Mouse (Mus musculus) MEL (cell line): ENCODE data around the gene D5Ertd579e. TPM values are rescaled to one million over a fixed set of nuclear protein-coding genes. Genes with fewer than 3 reads are reported as not detected.
A peak's percentile ranks its signal among the peaks of the same experiment; 100 is the strongest.

Experiments
- DNase-seq: peaks from one replicate; pipeline ENCODE4 v3.0.0; 2011; ENCODE audit warnings: low read depth, low spot score
- H3K27ac ChIP-seq: 2 replicates; pipeline ENCODE4 v1.5.1; 2012; ENCODE audit warnings: low read depth, mild to moderate bottlenecking, control low read depth, low read length, moderate library complexity; ENCODE audit not compliant: control insufficient read depth
- H3K27me3 ChIP-seq, 2 experiments: fragments of 150-350 bp in 1 of 2; sonication (generic) in 1 of 2; 2 replicates each; pipeline ENCODE4 v1.6.1; 2012; ENCODE audit warnings: low read length in 2 of 2, mild to moderate bottlenecking in 2 of 2, improper control_type of control experiment in 1 of 2, moderate library complexity in 1 of 2; ENCODE audit not compliant: insufficient read depth in 2 of 2, control insufficient read depth in 1 of 2
- H3K36me3 ChIP-seq, 2 experiments: 2 replicates each; pipeline ENCODE4 v1.6.1; 2012 to 2014; ENCODE audit warnings: low read length in 2 of 2, improper control_type of control experiment in 1 of 2, inconsistent platforms in 1 of 2, mild to moderate bottlenecking in 1 of 2; ENCODE audit not compliant: insufficient read depth in 2 of 2, control insufficient read depth in 1 of 2
- H3K4me1 ChIP-seq, 2 experiments: fragments of 150-350 bp in 1 of 2; sonication (generic) in 1 of 2; 2 replicates each; pipeline ENCODE4 v1.6.1; 2012; ENCODE audit warnings: low read length in 2 of 2, improper control_type of control experiment in 1 of 2, mild to moderate bottlenecking in 1 of 2; ENCODE audit not compliant: insufficient read depth in 2 of 2, control insufficient read depth in 1 of 2
- H3K4me3 ChIP-seq, 2 experiments: fragments of 150-350 bp in 1 of 2; sonication (generic) in 1 of 2; 2 replicates each; pipeline ENCODE4 v1.5.1; 2012; ENCODE audit warnings: low read depth in 2 of 2, low read length in 2 of 2, mild to moderate bottlenecking in 2 of 2, moderate library complexity in 2 of 2, control low read depth in 1 of 2, improper control_type of control experiment in 1 of 2; ENCODE audit not compliant: control insufficient read depth in 1 of 2, insufficient read depth in 1 of 2
- H3K79me2 ChIP-seq: 2 replicates; pipeline ENCODE4 v1.6.1; 2012; ENCODE audit warnings: mild to moderate bottlenecking, low read length, moderate library complexity; ENCODE audit not compliant: control insufficient read depth, poor library complexity, insufficient read depth
- H3K9ac ChIP-seq: 2 replicates; pipeline ENCODE4 v1.6.1; 2012; ENCODE audit warnings: low read depth, mild to moderate bottlenecking, control low read depth, low read length, moderate library complexity; ENCODE audit not compliant: control insufficient read depth, poor library complexity, severe bottlenecking
- H3K9me3 ChIP-seq: fragments of 150-350 bp; sonication (generic); replicated peaks from 2 replicates; pipeline ENCODE4 v1.6.1; 2012; ENCODE audit warnings: mild to moderate bottlenecking, low read length, improper control_type of control experiment, moderate library complexity; ENCODE audit not compliant: insufficient read depth
- BHLHE40 ChIP-seq: IDR thresholded peaks from 2 replicates; pipeline ENCODE4 v1.6.1; 2012; ENCODE audit warnings: low read depth, mild to moderate bottlenecking, inconsistent platforms, low read length, improper control_type of control experiment, borderline replicate concordance
- CHD1 ChIP-seq: IDR thresholded peaks from 2 replicates; pipeline ENCODE4 v1.6.1; 2012; ENCODE audit warnings: low read depth, mild to moderate bottlenecking, inconsistent platforms, low read length, improper control_type of control experiment
- CHD2 ChIP-seq: IDR thresholded peaks from 2 replicates; pipeline ENCODE4 v1.6.1; 2011; ENCODE audit warnings: low read length, improper control_type of control experiment
- CTCF ChIP-seq, 3 experiments: IDR thresholded peaks in 2 of 3; conservative IDR thresholded peaks in 1 of 3; 2 replicates each; pipeline ENCODE4 v1.5.1; 2011 to 2012; ENCODE audit warnings: low read length in 3 of 3, low read depth in 2 of 3, mild to moderate bottlenecking in 2 of 3, improper control_type of control experiment in 1 of 3, inconsistent platforms in 1 of 3, mixed read lengths in 1 of 3, moderate library complexity in 1 of 3; ENCODE audit not compliant: control insufficient read depth in 1 of 3, insufficient read depth in 1 of 3, poor library complexity in 1 of 3, severe bottlenecking in 1 of 3
- E2F4 ChIP-seq: IDR thresholded peaks from 2 replicates; pipeline ENCODE4 v1.6.1; 2011; ENCODE audit warnings: low read depth, low read length, improper control_type of control experiment, borderline replicate concordance
- ELF1 ChIP-seq: IDR thresholded peaks from 2 replicates; pipeline ENCODE4 v1.6.1; 2014; ENCODE audit warnings: low read depth, mild to moderate bottlenecking, inconsistent platforms, low read length, improper control_type of control experiment, moderate library complexity
- EP300 ChIP-seq, 2 experiments: IDR thresholded peaks; 2 replicates each; pipeline ENCODE4 v1.6.1; 2011; ENCODE audit warnings: improper control_type of control experiment in 2 of 2, low read length in 2 of 2, low read depth in 1 of 2, mild to moderate bottlenecking in 1 of 2
- ETS1 ChIP-seq: IDR thresholded peaks from 2 replicates; pipeline ENCODE4 v1.6.1; 2012; ENCODE audit warnings: low read depth, mild to moderate bottlenecking, inconsistent platforms, low read length, improper control_type of control experiment, moderate library complexity
- GABPA ChIP-seq: IDR thresholded peaks from 2 replicates; pipeline ENCODE4 v1.6.1; 2012; ENCODE audit warnings: low read depth, mild to moderate bottlenecking, inconsistent platforms, low read length, improper control_type of control experiment, moderate library complexity
- GATA1 ChIP-seq: IDR thresholded peaks from 2 replicates; pipeline ENCODE4 v1.6.1; 2011; ENCODE audit warnings: low read depth, low read length, improper control_type of control experiment
- HCFC1 ChIP-seq: IDR thresholded peaks from 2 replicates; pipeline ENCODE4 v1.6.1; 2012; ENCODE audit warnings: low read depth, mild to moderate bottlenecking, inconsistent platforms, low read length, improper control_type of control experiment, moderate library complexity
- JUND ChIP-seq: IDR thresholded peaks from 2 replicates; pipeline ENCODE4 v1.6.1; 2011; ENCODE audit warnings: low read depth, mild to moderate bottlenecking, improper control_type of control experiment, low read length
- KAT2A ChIP-seq: conservative IDR thresholded peaks from 2 replicates; pipeline ENCODE4 v1.6.1; 2012; ENCODE audit warnings: low read depth, low read length, improper control_type of control experiment, inconsistent platforms
- MAFK ChIP-seq: IDR thresholded peaks from 2 replicates; pipeline ENCODE4 v1.6.1; 2011; ENCODE audit warnings: low read depth, mild to moderate bottlenecking, low read length, improper control_type of control experiment, borderline replicate concordance
- MAX ChIP-seq: IDR thresholded peaks from 2 replicates; pipeline ENCODE4 v1.6.1; 2011; ENCODE audit warnings: low read length, improper control_type of control experiment
- MAZ ChIP-seq: IDR thresholded peaks from 2 replicates; pipeline ENCODE4 v1.6.1; 2012; ENCODE audit warnings: low read depth, mild to moderate bottlenecking, inconsistent platforms, low read length, improper control_type of control experiment
- MEF2A ChIP-seq: IDR thresholded peaks from 2 replicates; pipeline ENCODE4 v1.6.1; 2014; ENCODE audit warnings: low read depth, mild to moderate bottlenecking, inconsistent platforms, low read length, improper control_type of control experiment; ENCODE audit not compliant: poor library complexity, insufficient replicate concordance, severe bottlenecking; ENCODE audit errors: extremely low read depth
- MXI1 ChIP-seq: IDR thresholded peaks from 2 replicates; pipeline ENCODE4 v1.6.1; 2011; ENCODE audit warnings: mild to moderate bottlenecking, low read depth, low read length, improper control_type of control experiment
- MYB ChIP-seq: IDR thresholded peaks from 2 replicates; pipeline ENCODE4 v1.6.1; 2011; ENCODE audit warnings: mild to moderate bottlenecking, low read depth, low read length, improper control_type of control experiment
- MYC ChIP-seq: IDR thresholded peaks from 2 replicates; pipeline ENCODE4 v1.6.1; 2011; ENCODE audit warnings: low read depth, mild to moderate bottlenecking, low read length, improper control_type of control experiment, moderate library complexity
- NRF1 ChIP-seq: IDR thresholded peaks from 2 replicates; pipeline ENCODE4 v1.6.1; 2014; ENCODE audit warnings: low read depth, mild to moderate bottlenecking, inconsistent platforms, low read length, improper control_type of control experiment, moderate library complexity; ENCODE audit not compliant: poor library complexity, insufficient read depth, severe bottlenecking
- POLR2A ChIP-seq, 2 experiments: IDR thresholded peaks; 2 replicates each; pipeline ENCODE4 v1.6.1; 2011 to 2012; ENCODE audit warnings: low read length in 2 of 2, mild to moderate bottlenecking in 2 of 2, control low read depth in 1 of 2, improper control_type of control experiment in 1 of 2, low read depth in 1 of 2, moderate library complexity in 1 of 2; ENCODE audit not compliant: control insufficient read depth in 1 of 2, insufficient read depth in 1 of 2, poor library complexity in 1 of 2
- POLR2AphosphoS2 ChIP-seq: IDR thresholded peaks from 2 replicates; pipeline ENCODE4 v1.6.1; 2011; ENCODE audit warnings: low read length, improper control_type of control experiment
- POLR2AphosphoS5 ChIP-seq: IDR thresholded peaks from 2 replicates; pipeline ENCODE4 v1.6.1; 2012; ENCODE audit warnings: low read depth, borderline replicate concordance, mild to moderate bottlenecking, inconsistent platforms, low read length, moderate library complexity, mixed read lengths
- RAD21 ChIP-seq: IDR thresholded peaks from 2 replicates; pipeline ENCODE4 v1.6.1; 2011; ENCODE audit warnings: mild to moderate bottlenecking, low read depth, low read length, improper control_type of control experiment
- RCOR1 ChIP-seq: IDR thresholded peaks from 2 replicates; pipeline ENCODE4 v1.6.1; 2012; ENCODE audit warnings: low read depth, mild to moderate bottlenecking, inconsistent platforms, low read length, improper control_type of control experiment
- SIN3A ChIP-seq: IDR thresholded peaks from 2 replicates; pipeline ENCODE4 v1.6.1; 2012; ENCODE audit warnings: low read length, improper control_type of control experiment, inconsistent platforms
- SMC3 ChIP-seq: IDR thresholded peaks from 2 replicates; pipeline ENCODE4 v1.6.1; 2011; ENCODE audit warnings: low read depth, low read length, improper control_type of control experiment
- TAL1 ChIP-seq: IDR thresholded peaks from 2 replicates; pipeline ENCODE4 v1.6.1; 2012; ENCODE audit warnings: mild to moderate bottlenecking, inconsistent platforms, low read length, moderate library complexity, mixed read lengths
- TBP ChIP-seq: IDR thresholded peaks from 2 replicates; pipeline ENCODE4 v1.8.0; 2011; ENCODE audit warnings: low read depth, low read length, improper control_type of control experiment
- TCF12 ChIP-seq: IDR thresholded peaks from 2 replicates; pipeline ENCODE4 v1.6.1; 2014; ENCODE audit warnings: low read depth, mild to moderate bottlenecking, inconsistent platforms, low read length, improper control_type of control experiment, moderate library complexity
- UBTF ChIP-seq: IDR thresholded peaks from 2 replicates; pipeline ENCODE4 v1.6.1; 2012; ENCODE audit warnings: low read depth, mild to moderate bottlenecking, inconsistent platforms, low read length, improper control_type of control experiment, moderate library complexity, borderline replicate concordance; ENCODE audit not compliant: insufficient read depth
- USF1 ChIP-seq: IDR thresholded peaks from 2 replicates; pipeline ENCODE4 v1.6.1; 2014; ENCODE audit warnings: low read depth, mild to moderate bottlenecking, inconsistent platforms, low read length, improper control_type of control experiment, moderate library complexity
- USF2 ChIP-seq, 2 experiments: IDR thresholded peaks; 2 replicates each; pipeline ENCODE4 v1.6.1; 2011 to 2012; ENCODE audit warnings: improper control_type of control experiment in 2 of 2, low read length in 2 of 2, borderline replicate concordance in 1 of 2, inconsistent platforms in 1 of 2, low read depth in 1 of 2, mild to moderate bottlenecking in 1 of 2; ENCODE audit not compliant: insufficient read depth in 1 of 2
- ZC3H11A ChIP-seq: IDR thresholded peaks from 2 replicates; pipeline ENCODE4 v1.6.1; 2012; ENCODE audit warnings: low read depth, mild to moderate bottlenecking, inconsistent platforms, low read length, improper control_type of control experiment
- ZKSCAN1 ChIP-seq: IDR thresholded peaks from 2 replicates; pipeline ENCODE4 v1.6.1; 2012; ENCODE audit warnings: low read depth, mild to moderate bottlenecking, inconsistent platforms, low read length, improper control_type of control experiment, moderate library complexity
- ZMIZ1 ChIP-seq: IDR thresholded peaks from 2 replicates; pipeline ENCODE4 v1.6.1; 2012; ENCODE audit warnings: low read depth, mild to moderate bottlenecking, inconsistent platforms, low read length, improper control_type of control experiment, moderate library complexity
- ZNF384 ChIP-seq: IDR thresholded peaks from 2 replicates; pipeline ENCODE4 v1.6.1; 2012; ENCODE audit warnings: low read depth, mild to moderate bottlenecking, inconsistent platforms, low read length, improper control_type of control experiment
- polyA plus RNA-seq, 2 experiments: library from polyadenylated mRNA; stranded (reverse) in 1 of 2; unstranded in 1 of 2; fragments of >175 nt in 1 of 2; fragments of >200 nt in 1 of 2; gene quantifications; 2 replicates each; pipeline versions ENCODE4 v1.2.1 to v1.2.4; 2012; ENCODE audit warnings: low replicate concordance in 2 of 2, low read depth in 1 of 2; ENCODE audit not compliant: insufficient read length in 2 of 2, insufficient read depth in 1 of 2, missing spikeins in 1 of 2
- total RNA-seq: library from RNA; depleted of rRNA; stranded (reverse); fragments of 300-350 nt; gene quantifications from 2 replicates; pipeline ENCODE4 v1.2.3, GENCODE M21; 2012

D5Ertd579e gene
- total and polyA plus RNA-seq, 3 experiments = 15.9 to 31.1 TPM; not detected in 1

GRCm38 (mm10) chr5:36730689-36731088 lies 34.9 kb upstream of the D5Ertd579e start:
- H3K27ac ChIP-seq = no peak overlapping the region
- H3K36me3 ChIP-seq = peaks cover 0 to 11% of the 10 kb centered on the region in 2 experiments; a peak in 2 of 4 replicates
- peak; percentile 69 for DNase-seq
- H3K4me3 ChIP-seq = no peak overlapping the region
- no peaks in the 10 kb centered on the region for H3K79me2 ChIP-seq
- H3K9me3 ChIP-seq = no peaks in the 10 kb centered on the region
- H3K9ac ChIP-seq = peak overlapping the region; percentile 16; the same call in 1 of the 2 replicates
- H3K27me3 ChIP-seq = no peaks in the 10 kb centered on the region
- peaks cover 0 to 25% of the 10 kb centered on the region in 2 experiments for H3K4me1 ChIP-seq
- TF ChIP-seq ZMIZ1 (no peak), BHLHE40 (no peak), GATA1 (no peak), HCFC1 (no peak), EP300 (IDR thresholded peaks at IDR 0.05; ENCODE audit: low read depth in 1 of 2, low read length in 2 of 2) (no peak), RCOR1 (no peak), ZNF384 (no peak), CHD2 (no peak), USF2 (IDR thresholded peaks at IDR 0.05; ENCODE audit: borderline replicate concordance in 1 of 2, insufficient read depth in 1 of 2, low read depth in 1 of 2, low read length in 2 of 2) (no peak), KAT2A (no peak), ELF1 (no peak), ZKSCAN1 (no peak), CTCF (IDR thresholded peaks at IDR 0.05 in 2 of 3, conservative IDR thresholded peaks at IDR 0.05 in 1 of 3; ENCODE audit: control insufficient read depth in 1 of 3, insufficient read depth in 1 of 3, low read depth in 2 of 3, low read length in 3 of 3, poor library complexity in 1 of 3, severe bottlenecking in 1 of 3) (no peak), MXI1 (peak; percentile 32; the same call in 1 of the 2 replicates), TCF12 (no peak), POLR2A (IDR thresholded peaks at IDR 0.05; ENCODE audit: control insufficient read depth in 1 of 2, insufficient read depth in 1 of 2, low read depth in 1 of 2, low read length in 2 of 2, poor library complexity in 1 of 2) (0 out of 4 replicates have a peak, but pooled peaks of 1 of the 2 experiments have one; percentile 45), RAD21 (no peak), POLR2AphosphoS5 (no peak), MEF2A (no peak), POLR2AphosphoS2 (peak; percentile 30; the same call in 1 of the 2 replicates), MAZ (no peak), USF1 (0 out of 2 replicates have a peak, but pooled peaks have one; percentile 13), TAL1 (no peak), ZC3H11A (no peak), MAX (no peak), UBTF (no peak), NRF1 (no peak), SIN3A (peak; percentile 20; the same call in 1 of the 2 replicates), ETS1 (peak; percentile 43; the same call in 1 of the 2 replicates), GABPA (no peak), MAFK (no peak), SMC3 (no peak), MYC (no peak), JUND (no peak), TBP (no peak), CHD1 (no peak), E2F4 (no peak), MYB (no peak)
